Mouse (Mus musculus): Measurements from ENCODE around the gene 1700025B11Rik. TPM values are rescaled to one million over a fixed set of nuclear protein-coding genes. Genes with fewer than 3 reads are reported as not detected.

1700025B11Rik gene
- polyA plus RNA-seq (2015; fragmentation: Nextera tagmentation; extraction: Ambion mirVana): not detected in 2 replicates

- Histone ChIP-seq H3K4me3 (replicated peaks) (no peak within 1 kb of the TSS), H3K27me3 (replicated peaks) (no peaks in the 10 kb centered on the region), H3K36me3 (no peaks in the 10 kb centered on the region)
Measured at GRCm38 (mm10) chr15:77561792-77562191, at the start of gene 1700025B11Rik. TSS of gene 1700025B11Rik (minus strand) at chr15:77561892.

GRCm38 (mm10) chr15:77606069-77606468 lies 44.4 kb upstream of the 1700025B11Rik start:
- H3K27ac ChIP-seq: no peak overlapping the region
- H3K9ac ChIP-seq: no peak overlapping the region
- no peak for ATAC-seq (ENCODE audit: insufficient read depth, low FRiP score, low read depth)
- no peaks in the 10 kb centered on the region for H3K9me3 ChIP-seq
- H3K4me1 ChIP-seq: no peaks in the 10 kb centered on the region
- no peaks in the 10 kb centered on the region for H3K36me3 ChIP-seq
- H3K27me3 ChIP-seq (replicated peaks): no peaks in the 10 kb centered on the region
- H3K4me2 ChIP-seq: no peak overlapping the region
- 85% methylated on average over 3 of the region's 3 CpGs for WGBS
- H3K4me3 ChIP-seq (replicated peaks): no peak overlapping the region

More at GRCm38 (mm10) chr15:77561792-77562191, at the start of gene 1700025B11Rik:
- H3K27ac ChIP-seq: no peak within 1 kb of the TSS
- no peak within 1 kb of the TSS for H3K4me2 ChIP-seq
- ATAC-seq (ENCODE audit: insufficient read depth, low FRiP score, low read depth): no peak
- H3K9me3 ChIP-seq: no peaks in the 10 kb centered on the region
- no peak within 1 kb of the TSS for H3K9ac ChIP-seq
- H3K4me1 ChIP-seq: no peaks in the 10 kb centered on the region

GRCm38 (mm10) chr15:77598958-77599357 lies 37.3 kb upstream of the 1700025B11Rik start, which contains the start of gene Gm36245:
TSS of gene Gm36245 (plus strand) at chr15:77599258.
- Histone ChIP-seq H3K4me1 (no peaks in the 10 kb centered on the region), H3K4me3 (replicated peaks) (no peak within 1 kb of the TSS), H3K9me3 (no peaks in the 10 kb centered on the region), H3K4me2 (no peak within 1 kb of the TSS), H3K27me3 (replicated peaks) (no peaks in the 10 kb centered on the region), H3K36me3 (no peaks in the 10 kb centered on the region), H3K9ac (no peak within 1 kb of the TSS), H3K27ac (no peak within 1 kb of the TSS)
- no peak for ATAC-seq (ENCODE audit: insufficient read depth, low FRiP score, low read depth)
- 76% methylated on average over 1 of the region's 1 CpGs for WGBS

GRCm38 (mm10) chr15:77598429-77598828 lies 36.7 kb upstream of the 1700025B11Rik start:
- Histone ChIP-seq H3K4me2 (no peak overlapping the region), H3K4me1 (no peaks in the 10 kb centered on the region), H3K9ac (no peak overlapping the region), H3K27me3 (replicated peaks) (no peaks in the 10 kb centered on the region), H3K9me3 (no peaks in the 10 kb centered on the region), H3K36me3 (no peaks in the 10 kb centered on the region), H3K4me3 (replicated peaks) (no peak overlapping the region), H3K27ac (no peak overlapping the region)
- 61% methylated on average over 3 of the region's 3 CpGs for WGBS
- ATAC-seq (ENCODE audit: insufficient read depth, low FRiP score, low read depth): no peak

- H3K4me1 ChIP-seq: no peaks in the 10 kb centered on the region
- H3K27me3 ChIP-seq (replicated peaks): no peaks in the 10 kb centered on the region
- no peak within 1 kb of the TSS for H3K9ac ChIP-seq
- no peak within 1 kb of the TSS for H3K4me2 ChIP-seq
- no peak within 1 kb of the TSS for H3K27ac ChIP-seq
- H3K9me3 ChIP-seq: no peaks in the 10 kb centered on the region
- no peaks in the 10 kb centered on the region for H3K36me3 ChIP-seq
- WGBS: 39% methylated on average over 5 of the region's 5 CpGs
- ATAC-seq (ENCODE audit: insufficient read depth, low FRiP score, low read depth): no peak
- H3K4me3 ChIP-seq (replicated peaks): no peak within 1 kb of the TSS
Measured at GRCm38 (mm10) chr15:77595961-77596360, 34.3 kb upstream of the 1700025B11Rik start, which contains the start of gene Apol10b. TSS of gene Apol10b (minus strand) at chr15:77596125.

GRCm38 (mm10) chr15:77593557-77593956 lies 31.9 kb upstream of the 1700025B11Rik start:
- no peak for ATAC-seq (ENCODE audit: insufficient read depth, low FRiP score, low read depth)
- 59% methylated on average over 1 of the region's 1 CpGs for WGBS
- H3K4me3 ChIP-seq (replicated peaks): no peak overlapping the region

GRCm38 (mm10) chr15:77590881-77591280 lies 29.2 kb upstream of the 1700025B11Rik start:
- 56% methylated on average over 2 of the region's 2 CpGs for WGBS
- H3K4me3 ChIP-seq (replicated peaks): no peak overlapping the region
- H3K36me3 ChIP-seq: no peaks in the 10 kb centered on the region
- no peak overlapping the region for H3K27ac ChIP-seq
- no peak overlapping the region for H3K9ac ChIP-seq
- no peaks in the 10 kb centered on the region for H3K9me3 ChIP-seq
- H3K27me3 ChIP-seq (replicated peaks): no peaks in the 10 kb centered on the region
- no peak for ATAC-seq (ENCODE audit: insufficient read depth, low FRiP score, low read depth)
- H3K4me2 ChIP-seq: no peak overlapping the region
- no peaks in the 10 kb centered on the region for H3K4me1 ChIP-seq

More at GRCm38 (mm10) chr15:77593557-77593956, 31.9 kb upstream of the 1700025B11Rik start:
- Histone ChIP-seq H3K9ac (no peak overlapping the region), H3K27ac (no peak overlapping the region), H3K4me2 (no peak overlapping the region), H3K9me3 (no peaks in the 10 kb centered on the region), H3K36me3 (no peaks in the 10 kb centered on the region), H3K27me3 (replicated peaks) (no peaks in the 10 kb centered on the region), H3K4me1 (no peaks in the 10 kb centered on the region)

GRCm38 (mm10) chr15:77588981-77589380 lies 27.3 kb upstream of the 1700025B11Rik start:
- no peaks in the 10 kb centered on the region for H3K27me3 ChIP-seq (replicated peaks)

GRCm38 (mm10) chr15:77587026-77587425 lies 25.3 kb upstream of the 1700025B11Rik start:
- H3K36me3 ChIP-seq: no peaks in the 10 kb centered on the region
- no peak overlapping the region for H3K27ac ChIP-seq
- no peaks in the 10 kb centered on the region for H3K4me1 ChIP-seq
- ATAC-seq (ENCODE audit: insufficient read depth, low FRiP score, low read depth): no peak
- H3K4me2 ChIP-seq: no peak overlapping the region
- no peaks in the 10 kb centered on the region for H3K27me3 ChIP-seq (replicated peaks)
- no peak overlapping the region for H3K9ac ChIP-seq
- H3K9me3 ChIP-seq: no peaks in the 10 kb centered on the region
- no peak overlapping the region for H3K4me3 ChIP-seq (replicated peaks)

More at GRCm38 (mm10) chr15:77588981-77589380, 27.3 kb upstream of the 1700025B11Rik start:
- Histone ChIP-seq H3K4me2 (no peak overlapping the region), H3K4me1 (no peaks in the 10 kb centered on the region), H3K27ac (no peak overlapping the region), H3K36me3 (no peaks in the 10 kb centered on the region), H3K9ac (no peak overlapping the region), H3K9me3 (no peaks in the 10 kb centered on the region), H3K4me3 (replicated peaks) (no peak overlapping the region)
- ATAC-seq (ENCODE audit: insufficient read depth, low FRiP score, low read depth): no peak

- H3K9ac ChIP-seq: no peak overlapping the region
- H3K4me2 ChIP-seq: no peak overlapping the region
- H3K4me3 ChIP-seq (replicated peaks): no peak overlapping the region
- no peaks in the 10 kb centered on the region for H3K27me3 ChIP-seq (replicated peaks)
- H3K27ac ChIP-seq: no peak overlapping the region
- no peaks in the 10 kb centered on the region for H3K9me3 ChIP-seq
- H3K4me1 ChIP-seq: no peaks in the 10 kb centered on the region
- no peak for ATAC-seq (ENCODE audit: insufficient read depth, low FRiP score, low read depth)
- WGBS: 35% methylated on average over 1 of the region's 1 CpGs
- H3K36me3 ChIP-seq: no peaks in the 10 kb centered on the region
Measured at GRCm38 (mm10) chr15:77581681-77582080, 20.0 kb upstream of the 1700025B11Rik start.

- Histone ChIP-seq H3K4me2 (no peak overlapping the region), H3K27me3 (replicated peaks) (no peaks in the 10 kb centered on the region), H3K4me1 (no peaks in the 10 kb centered on the region), H3K36me3 (no peaks in the 10 kb centered on the region), H3K9ac (no peak overlapping the region), H3K9me3 (no peaks in the 10 kb centered on the region), H3K4me3 (replicated peaks) (no peak overlapping the region), H3K27ac (no peak overlapping the region)
- 87% methylated on average over 4 of the region's 4 CpGs for WGBS
- no peak for ATAC-seq (ENCODE audit: insufficient read depth, low FRiP score, low read depth)
Measured at GRCm38 (mm10) chr15:77579311-77579710, 17.6 kb upstream of the 1700025B11Rik start.

GRCm38 (mm10) chr15:77578801-77579200 lies 17.1 kb upstream of the 1700025B11Rik start:
- H3K27ac ChIP-seq: no peak overlapping the region
- ATAC-seq (ENCODE audit: insufficient read depth, low FRiP score, low read depth): no peak
- WGBS: 97% methylated on average over 2 of the region's 2 CpGs
- H3K36me3 ChIP-seq: no peaks in the 10 kb centered on the region
- H3K9me3 ChIP-seq: no peaks in the 10 kb centered on the region
- no peak overlapping the region for H3K4me2 ChIP-seq
- no peak overlapping the region for H3K4me3 ChIP-seq (replicated peaks)
- no peaks in the 10 kb centered on the region for H3K27me3 ChIP-seq (replicated peaks)
- H3K4me1 ChIP-seq: no peaks in the 10 kb centered on the region
- H3K9ac ChIP-seq: no peak overlapping the region

- H3K4me2 ChIP-seq: no peak overlapping the region
- H3K9ac ChIP-seq: no peak overlapping the region
- ATAC-seq (ENCODE audit: insufficient read depth, low FRiP score, low read depth): no peak
- no peak overlapping the region for H3K27ac ChIP-seq
- H3K4me3 ChIP-seq (replicated peaks): no peak overlapping the region
- H3K4me1 ChIP-seq: no peaks in the 10 kb centered on the region
- H3K27me3 ChIP-seq (replicated peaks): no peaks in the 10 kb centered on the region
- no peaks in the 10 kb centered on the region for H3K36me3 ChIP-seq
- H3K9me3 ChIP-seq: no peaks in the 10 kb centered on the region
Measured at GRCm38 (mm10) chr15:77563219-77563618, 1.5 kb upstream of the 1700025B11Rik start.
